Mouse (Mus musculus) embryonic fibroblast, embryonic 13.5 days (primary cell): ENCODE measurements around the gene Phf21a. TPM values are rescaled to one million over a fixed set of nuclear protein-coding genes. Genes with fewer than 3 reads are reported as not detected.

ENCODE experiments used
- H3K27ac ChIP-seq: 2 replicates; pipeline ENCODE4 v1.5.1; 2012; ENCODE audit warnings: low read length, control low read depth, inconsistent platforms; ENCODE audit not compliant: insufficient read depth
- H3K4me1 ChIP-seq: 2 replicates; pipeline ENCODE4 v1.6.1; 2011; ENCODE audit warnings: low read length; ENCODE audit not compliant: control insufficient read depth, insufficient read depth
- H3K4me3 ChIP-seq: 2 replicates; pipeline ENCODE4 v1.5.1; 2011; ENCODE audit warnings: mild to moderate bottlenecking, control low read depth, low read length; ENCODE audit not compliant: insufficient read depth
- CTCF ChIP-seq: IDR thresholded peaks from 2 replicates; pipeline ENCODE4 v1.5.1; 2011; ENCODE audit warnings: mild to moderate bottlenecking, control low read depth, low read length, moderate library complexity, borderline replicate concordance; ENCODE audit not compliant: insufficient read depth
- POLR2A ChIP-seq: IDR thresholded peaks from 2 replicates; pipeline ENCODE4 v1.6.1; 2011; ENCODE audit warnings: low read depth, mild to moderate bottlenecking, control low read depth, low read length, moderate library complexity
- polyA plus RNA-seq: library from polyadenylated mRNA; stranded (reverse); fragments of >200 nt; gene quantifications from 2 replicates; pipeline ENCODE4 v1.2.4, GENCODE M21; 2011; ENCODE audit warnings: low read depth; ENCODE audit not compliant: missing spikeins, insufficient read length

Phf21a gene
- polyA plus RNA-seq, 1 experiment, result 89.7 TPM

GRCm38 (mm10) chr2:92301849-92302607 is 209.1 kb downstream of the Phf21a start:
- TF ChIP-seq CTCF (no peak), POLR2A (no peak)
- H3K4me3 ChIP-seq, result no peak overlapping the region
- H3K27ac ChIP-seq, result no peak overlapping the region
- H3K4me1 ChIP-seq, result no peaks in the 10 kb centered on the region

GRCm38 (mm10) chr2:92312542-92312941 is 219.6 kb downstream of the Phf21a start:
- H3K27ac ChIP-seq, result no peak overlapping the region
- TF ChIP-seq POLR2A, result no peak
- TF ChIP-seq CTCF, result no peak

GRCm38 (mm10) chr2:92314031-92314430 is 221.1 kb downstream of the Phf21a start:
- no peak overlapping the region for H3K27ac ChIP-seq
- no peaks in the 10 kb centered on the region; the same call in 1 of the 2 replicates for H3K4me1 ChIP-seq
- no peak for TF ChIP-seq POLR2A
- TF ChIP-seq CTCF, result no peak
- H3K4me3 ChIP-seq, result no peak overlapping the region

More at GRCm38 (mm10) chr2:92312542-92312941, 219.6 kb downstream of the Phf21a start:
- Histone ChIP-seq H3K4me3 (no peak overlapping the region), H3K4me1 (no peaks in the 10 kb centered on the region; the same call in 1 of the 2 replicates)

GRCm38 (mm10) chr2:92316652-92317051 is 223.7 kb downstream of the Phf21a start:
- TF ChIP-seq CTCF (no peak), POLR2A (no peak)
- H3K4me3 ChIP-seq, result no peak overlapping the region
- H3K27ac ChIP-seq, result no peak overlapping the region
- no peaks in the 10 kb centered on the region; the same call in 1 of the 2 replicates for H3K4me1 ChIP-seq

GRCm38 (mm10) chr2:92317228-92317627 is 224.3 kb downstream of the Phf21a start:
- no peak for TF ChIP-seq POLR2A
- TF ChIP-seq CTCF, result no peak
- Histone ChIP-seq H3K4me1 (no peaks in the 10 kb centered on the region; the same call in 1 of the 2 replicates), H3K4me3 (no peak overlapping the region), H3K27ac (no peak overlapping the region)

GRCm38 (mm10) chr2:92322669-92323068 is 229.8 kb downstream of the Phf21a start:
- Histone ChIP-seq H3K27ac (no peak overlapping the region), H3K4me1 (no peaks in the 10 kb centered on the region), H3K4me3 (no peak overlapping the region)
- TF ChIP-seq CTCF, result peak; percentile 23; the same call in 1 of the 2 replicates
- no peak for TF ChIP-seq POLR2A

- no peak for TF ChIP-seq POLR2A
- no peak for TF ChIP-seq CTCF
- Histone ChIP-seq H3K27ac (no peak overlapping the region), H3K4me1 (no peaks in the 10 kb centered on the region), H3K4me3 (no peak overlapping the region)
Observed at GRCm38 (mm10) chr2:92325676-92326075, 232.8 kb downstream of the Phf21a start.

GRCm38 (mm10) chr2:92326221-92326620 is 233.3 kb downstream of the Phf21a start:
- H3K4me3 ChIP-seq, result no peak overlapping the region
- H3K4me1 ChIP-seq, result no peaks in the 10 kb centered on the region
- no peak overlapping the region for H3K27ac ChIP-seq
- TF ChIP-seq CTCF, result no peak
- no peak for TF ChIP-seq POLR2A

GRCm38 (mm10) chr2:92327601-92328000 is 234.7 kb downstream of the Phf21a start:
- TF ChIP-seq CTCF (no peak), POLR2A (no peak)
- H3K27ac ChIP-seq, result no peak overlapping the region
- H3K4me3 ChIP-seq, result no peak overlapping the region
- no peaks in the 10 kb centered on the region for H3K4me1 ChIP-seq

- no peaks in the 10 kb centered on the region for H3K4me1 ChIP-seq
- TF ChIP-seq CTCF, result no peak
- TF ChIP-seq POLR2A, result no peak
- H3K27ac ChIP-seq, result no peak overlapping the region
- no peak overlapping the region for H3K4me3 ChIP-seq
Observed at GRCm38 (mm10) chr2:92328206-92328605, 235.3 kb downstream of the Phf21a start.
